Mouse (Mus musculus): ENCODE measurements around the gene Grik4. TPM values are rescaled to one million over a fixed set of nuclear protein-coding genes. Genes with fewer than 3 reads are reported as not detected.

Gene Grik4
- polyA plus RNA-seq, 1 experiment from 2014 or later, result 0.13 TPM

- no peak for DNase-seq (ENCODE audit: low spot score)
Measured at GRCm38 (mm10) chr9:42751160-42751559, 193.1 kb downstream of the Grik4 start.

- DNase-seq (ENCODE audit: low spot score), result no peak
Measured at GRCm38 (mm10) chr9:42750176-42750575, 194.1 kb downstream of the Grik4 start.

- DNase-seq (ENCODE audit: low spot score), result no peak
Measured at GRCm38 (mm10) chr9:42745982-42746381, 198.3 kb downstream of the Grik4 start.

GRCm38 (mm10) chr9:42742385-42742784, 201.9 kb downstream of the Grik4 start:
- no peak for DNase-seq (ENCODE audit: low spot score)

GRCm38 (mm10) chr9:42736697-42737335, 207.5 kb downstream of the Grik4 start:
- no peak for DNase-seq (ENCODE audit: low spot score)

GRCm38 (mm10) chr9:42735086-42735485, 209.2 kb downstream of the Grik4 start:
- DNase-seq (ENCODE audit: low spot score), result no peak

- no peak for DNase-seq (ENCODE audit: low spot score)
Measured at GRCm38 (mm10) chr9:42732731-42733318, 211.5 kb downstream of the Grik4 start.

GRCm38 (mm10) chr9:42728472-42728871, 215.8 kb downstream of the Grik4 start:
- no peak for DNase-seq (ENCODE audit: low spot score)

- DNase-seq (ENCODE audit: low spot score), result no peak
Measured at GRCm38 (mm10) chr9:42727661-42728060, 216.6 kb downstream of the Grik4 start.

GRCm38 (mm10) chr9:42727186-42727585, 217.1 kb downstream of the Grik4 start:
- DNase-seq (ENCODE audit: low spot score), result no peak

GRCm38 (mm10) chr9:42724099-42724498, 220.2 kb downstream of the Grik4 start:
- DNase-seq (ENCODE audit: low spot score), result no peak

- no peak for DNase-seq (ENCODE audit: low spot score)
Measured at GRCm38 (mm10) chr9:42722501-42722900, 221.8 kb downstream of the Grik4 start.

GRCm38 (mm10) chr9:42721718-42722117, 222.6 kb downstream of the Grik4 start:
- DNase-seq (ENCODE audit: low spot score), result no peak

- no peak for DNase-seq (ENCODE audit: low spot score)
Measured at GRCm38 (mm10) chr9:42721146-42721545, 223.1 kb downstream of the Grik4 start.

- DNase-seq (ENCODE audit: low spot score), result no peak
Measured at GRCm38 (mm10) chr9:42713912-42714311, 230.4 kb downstream of the Grik4 start.

- DNase-seq (ENCODE audit: low spot score), result no peak
Measured at GRCm38 (mm10) chr9:42705848-42706247, 238.4 kb downstream of the Grik4 start.

GRCm38 (mm10) chr9:42703191-42703854, 241.0 kb downstream of the Grik4 start:
- DNase-seq (ENCODE audit: low spot score), result no peak

- DNase-seq (ENCODE audit: low spot score), result no peak
Measured at GRCm38 (mm10) chr9:42702231-42703132, 241.8 kb downstream of the Grik4 start.

GRCm38 (mm10) chr9:42701729-42702128, 242.6 kb downstream of the Grik4 start:
- DNase-seq (ENCODE audit: low spot score), result no peak

- no peak for DNase-seq (ENCODE audit: low spot score)
Measured at GRCm38 (mm10) chr9:42693024-42693423, 251.3 kb downstream of the Grik4 start.

GRCm38 (mm10) chr9:42688143-42688542, 256.1 kb downstream of the Grik4 start:
- DNase-seq (ENCODE audit: low spot score), result peak; percentile 37

- no peak for DNase-seq (ENCODE audit: low spot score)
Measured at GRCm38 (mm10) chr9:42686104-42686503, 258.2 kb downstream of the Grik4 start.
